Mouse (Mus musculus) cortical plate, adult 2 months (tissue): ENCODE measurements around the gene Cdh23. TPM values are rescaled to one million over a fixed set of nuclear protein-coding genes. Genes with fewer than 3 reads are reported as not detected.
"Not testable (repeated sequence)": the region's sequence is repeated elsewhere in the genome, so short reads cannot be mapped to it uniquely, and the experiment has no call there.

ENCODE experiments used
- H3K27ac ChIP-seq: fragments of 200-500 bp; 2 replicates; pipeline ENCODE4 v1.5.1; 2012; ENCODE audit warnings: low read length, control low read depth, inconsistent platforms; ENCODE audit not compliant: insufficient read depth
- H3K4me1 ChIP-seq: fragments of 200-500 bp; 2 replicates; pipeline ENCODE4 v1.6.1; 2011; ENCODE audit warnings: low read length; ENCODE audit not compliant: control insufficient read depth, insufficient read depth
- H3K4me3 ChIP-seq: fragments of 200-500 bp; 2 replicates; pipeline ENCODE4 v1.5.1; 2011; ENCODE audit warnings: mild to moderate bottlenecking, low read length, control low read depth; ENCODE audit not compliant: insufficient read depth
- CTCF ChIP-seq: fragments of 200-500 bp; IDR thresholded peaks from 2 replicates; pipeline ENCODE4 v1.5.1; 2011; ENCODE audit warnings: mild to moderate bottlenecking, control low read depth, low read length; ENCODE audit not compliant: insufficient read depth; ENCODE audit errors: extremely low read depth
- POLR2A ChIP-seq: fragments of 200-500 bp; IDR thresholded peaks from 2 replicates; pipeline ENCODE4 v1.6.1; 2011; ENCODE audit warnings: mild to moderate bottlenecking, low read length, control low read depth; ENCODE audit not compliant: insufficient read depth; ENCODE audit errors: extremely low read depth
- polyA plus RNA-seq: library from polyadenylated mRNA; depleted of rRNA; stranded (reverse); fragments of >200 nt; gene quantifications from 2 replicates; pipeline ENCODE4 v1.2.3, GENCODE M21; 2012; rRNA removed

Gene Cdh23
- polyA plus RNA-seq = 0.46 and 1.2 TPM in 2 replicates

DNA sequence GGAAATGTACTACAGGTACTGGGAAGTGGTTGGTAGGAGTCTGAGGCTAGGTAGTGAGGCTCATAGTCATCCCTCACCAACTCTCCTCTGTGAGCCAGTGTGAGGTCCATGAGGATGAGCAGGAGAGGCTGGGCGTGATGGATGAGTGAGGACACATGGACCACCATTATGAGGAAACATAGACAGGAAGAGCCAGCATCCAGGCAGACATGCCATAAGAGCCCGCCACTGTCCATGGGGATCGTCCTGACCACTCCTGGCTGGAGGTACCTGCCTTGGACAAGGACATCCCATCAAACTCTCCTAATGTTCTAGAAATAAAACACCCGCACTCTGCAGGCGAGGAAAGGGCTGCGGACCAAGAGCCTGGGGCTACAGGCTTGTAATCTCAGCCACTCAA is at the start of gene Cdh23:
Gene Cdh23 (minus strand): TSS at position 101 of the 400 bp plus-strand sequence.
- TF ChIP-seq POLR2A = no peak
- no peak for TF ChIP-seq CTCF
- Histone ChIP-seq H3K4me3 (no peak within 1 kb of the TSS), H3K27ac (no peak within 1 kb of the TSS), H3K4me1 (no peaks in the 10 kb centered on the region)

DNA sequence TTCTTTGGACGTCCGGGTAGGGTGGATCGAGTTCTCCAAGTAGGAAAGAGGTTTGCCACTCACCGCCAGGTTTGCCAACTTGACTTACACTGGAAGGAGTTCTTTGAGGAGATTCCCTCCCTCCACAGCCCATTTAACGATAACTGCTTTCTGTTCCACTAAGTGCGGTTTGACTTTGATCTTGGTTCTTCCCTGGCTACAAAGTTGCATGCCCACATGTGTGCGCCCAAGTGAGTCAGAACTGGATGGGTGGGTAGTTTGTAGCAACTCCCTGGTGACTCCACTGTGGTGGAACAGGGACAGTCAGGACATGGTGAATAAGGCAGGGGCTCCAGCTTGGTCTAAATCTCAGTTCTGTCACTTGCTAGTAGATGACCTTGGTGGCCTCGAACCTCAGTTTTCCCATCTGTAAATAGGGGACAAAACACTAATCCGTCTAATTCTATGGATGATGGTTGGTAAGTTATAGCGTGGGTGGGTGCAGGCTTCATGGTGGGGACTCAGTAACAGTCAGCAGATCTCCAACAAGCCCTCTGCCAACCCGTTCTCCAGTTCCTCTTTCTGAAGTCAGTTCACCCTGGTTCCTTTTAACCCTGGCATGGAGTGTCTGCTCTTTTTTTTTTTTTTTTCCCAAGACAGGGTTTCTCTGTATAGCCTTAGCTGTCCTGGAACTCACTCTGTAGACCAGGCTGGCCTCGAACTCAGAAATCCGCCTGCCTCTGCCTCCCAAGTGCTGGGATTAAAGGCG is 48.4 kb upstream of the Cdh23 start:
- H3K4me3 ChIP-seq = no peak overlapping the region
- no peak overlapping the region for H3K27ac ChIP-seq
- H3K4me1 ChIP-seq = no peaks in the 10 kb centered on the region
- TF ChIP-seq POLR2A (no peak), CTCF (no peak)

DNA sequence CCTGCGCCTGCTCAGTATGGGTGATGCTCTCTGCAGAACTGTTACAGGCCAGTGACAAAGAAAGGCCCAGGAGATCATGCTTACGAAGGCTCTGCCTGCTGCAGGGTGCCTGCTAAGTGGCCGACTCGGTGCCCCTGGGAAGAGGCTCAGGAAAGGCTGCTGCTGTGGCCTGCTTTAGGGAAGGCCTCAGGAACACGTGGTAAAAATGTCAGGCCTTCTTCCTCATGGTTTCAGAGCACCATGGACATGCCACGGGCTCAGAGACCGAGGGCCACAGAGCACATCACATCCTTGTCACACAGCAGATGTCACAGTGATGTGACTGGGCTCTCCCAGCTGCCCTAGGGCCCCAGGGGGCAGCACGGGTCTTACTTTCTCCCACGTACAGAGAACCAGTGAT is 47.4 kb upstream of the Cdh23 start:
- Histone ChIP-seq H3K4me3 (no peak overlapping the region), H3K4me1 (no peaks in the 10 kb centered on the region), H3K27ac (no peak overlapping the region)
- TF ChIP-seq POLR2A = no peak
- no peak for TF ChIP-seq CTCF

DNA sequence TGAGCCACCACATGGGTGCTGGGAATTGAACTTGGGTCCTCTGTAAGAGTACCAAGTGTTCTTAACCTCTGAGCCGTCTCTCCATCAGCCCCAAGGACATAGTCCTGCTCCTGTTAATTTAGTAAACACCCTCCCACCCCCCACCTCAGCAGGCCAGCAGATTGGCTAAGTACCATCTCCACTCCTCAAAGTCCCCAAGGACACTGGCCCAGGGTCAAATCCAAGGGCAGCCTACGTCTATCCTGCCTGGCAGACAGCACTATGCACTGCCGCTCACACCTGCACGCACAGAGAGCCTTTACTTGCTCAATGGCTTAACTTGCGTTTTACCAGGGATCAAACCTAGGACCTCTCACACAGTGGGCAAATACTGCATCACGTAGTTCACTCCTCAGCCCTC is 46.7 kb upstream of the Cdh23 start:
- Histone ChIP-seq H3K4me1 (no peaks in the 10 kb centered on the region), H3K27ac (no peak overlapping the region), H3K4me3 (no peak overlapping the region)
- TF ChIP-seq CTCF (no peak), POLR2A (no peak)

DNA sequence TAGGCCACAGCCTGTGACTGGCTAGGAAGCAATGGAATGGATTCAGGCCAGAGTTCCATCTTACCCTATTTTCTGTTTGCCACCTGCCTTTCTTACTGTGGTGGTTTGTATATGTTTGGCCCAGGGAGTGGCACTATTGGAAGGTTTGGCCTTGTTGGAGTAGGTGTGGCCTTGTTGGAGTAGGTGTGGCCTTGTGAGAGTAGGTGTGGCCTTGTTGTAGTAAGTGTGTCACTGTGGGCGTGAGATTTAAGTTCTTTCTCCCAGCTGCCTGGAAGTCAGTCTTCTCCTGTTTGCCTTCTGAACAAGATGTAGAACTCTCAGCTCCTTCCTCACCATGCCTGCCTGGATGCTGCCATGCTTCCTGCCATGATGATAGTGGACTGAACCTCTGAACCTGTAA is 46.0 kb upstream of the Cdh23 start:
- not testable (repeated sequence) for H3K4me3 ChIP-seq, H3K4me1 ChIP-seq, H3K27ac ChIP-seq

DNA sequence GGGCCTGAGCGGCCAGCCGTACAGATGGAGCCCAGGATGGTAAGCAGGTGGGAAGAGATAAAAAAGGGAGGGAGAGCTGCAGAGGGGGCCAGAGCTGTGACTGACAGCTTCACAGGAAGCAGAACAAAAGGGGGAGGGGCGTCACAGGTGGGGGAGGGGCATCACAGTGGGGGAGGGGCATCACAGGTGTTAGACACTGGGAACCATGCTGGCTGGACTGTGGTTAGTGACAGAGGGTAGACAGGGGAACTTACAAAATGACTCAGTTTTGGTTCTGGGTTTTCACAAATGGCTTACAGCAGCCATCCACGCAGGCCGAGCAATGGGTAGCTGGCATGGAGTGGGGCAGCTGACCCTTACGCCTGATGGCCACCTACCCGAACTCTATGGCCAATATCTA is 45.1 kb upstream of the Cdh23 start:
- TF ChIP-seq CTCF (no peak), POLR2A (no peak)
- Histone ChIP-seq H3K4me3 (no peak overlapping the region), H3K27ac (no peak overlapping the region), H3K4me1 (no peaks in the 10 kb centered on the region)

DNA sequence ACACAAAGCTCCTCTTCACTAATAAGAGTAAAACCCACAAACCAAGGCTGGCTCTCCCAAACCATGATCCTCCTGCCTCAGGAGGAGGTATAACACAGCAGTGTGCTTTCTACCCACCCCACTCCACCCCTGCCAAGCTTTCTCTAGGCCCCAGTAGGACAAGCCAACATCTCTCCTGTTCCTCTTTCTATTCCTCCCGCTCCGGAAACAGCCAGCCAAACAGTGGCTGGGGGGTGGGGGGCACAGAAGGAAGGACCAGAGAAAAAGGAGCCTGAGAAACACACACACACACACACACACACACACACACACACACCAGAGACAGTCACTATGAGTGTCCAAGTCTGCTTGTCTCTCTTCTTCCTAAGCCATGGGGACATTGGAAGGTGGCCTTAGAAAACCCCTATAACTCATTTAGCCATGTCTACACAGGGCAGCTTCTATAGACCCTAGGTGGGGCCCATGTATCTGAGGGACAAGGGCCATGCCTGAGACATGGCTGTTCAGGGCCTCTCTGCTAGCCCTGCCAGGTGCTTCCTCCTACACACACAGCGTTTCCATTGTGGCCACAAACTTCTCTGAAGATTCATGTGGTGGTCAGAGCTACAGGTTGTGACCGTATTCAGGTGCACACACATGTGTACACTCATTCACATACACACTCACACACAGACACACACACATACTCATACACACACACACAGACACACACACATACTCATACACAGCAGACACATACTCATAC is 43.5 kb upstream of the Cdh23 start:
- TF ChIP-seq CTCF = no peak
- TF ChIP-seq POLR2A = no peak
- H3K4me1 ChIP-seq = no peaks in the 10 kb centered on the region
- H3K27ac ChIP-seq = no peak overlapping the region
- no peak overlapping the region for H3K4me3 ChIP-seq

DNA sequence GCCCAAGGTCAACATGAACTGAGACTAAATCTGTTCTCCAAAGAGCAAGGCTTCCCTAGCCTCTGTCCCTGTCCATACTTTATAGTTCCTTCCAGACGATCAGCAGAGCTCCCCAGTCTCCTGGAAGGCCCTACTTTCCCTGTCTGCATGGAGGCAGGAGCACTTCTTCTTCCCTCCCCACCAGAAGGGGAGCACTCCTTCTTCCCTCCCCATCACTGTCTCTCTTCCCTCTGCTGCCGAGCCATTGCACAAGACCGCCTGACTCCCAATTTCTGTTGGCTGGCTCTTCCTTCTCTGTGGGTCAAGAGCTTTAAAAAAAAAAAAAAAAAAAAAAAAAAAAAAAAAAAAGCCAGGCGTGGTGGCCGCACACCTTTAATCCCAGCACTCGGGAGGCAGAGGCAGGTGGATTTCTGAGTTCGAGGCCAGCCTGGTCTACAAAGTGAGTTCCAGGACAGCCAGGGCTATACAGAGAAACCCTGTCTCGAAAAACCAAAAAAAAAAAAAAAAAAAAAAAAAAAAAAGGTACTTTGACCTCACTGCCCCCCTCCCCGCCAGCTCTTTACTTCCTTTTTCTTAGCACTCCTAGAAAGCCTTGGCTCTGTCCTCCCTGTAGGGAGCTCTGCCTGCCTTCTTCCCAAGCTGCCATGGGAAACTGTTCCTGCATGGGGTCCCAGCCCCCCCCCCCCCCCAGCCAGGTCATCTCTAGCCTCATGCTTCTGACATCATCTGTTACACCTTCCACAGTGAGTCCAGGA is 41.8 kb upstream of the Cdh23 start:
- Histone ChIP-seq H3K4me1 (no peaks in the 10 kb centered on the region), H3K4me3 (no peak overlapping the region), H3K27ac (no peak overlapping the region)
- TF ChIP-seq CTCF (no peak), POLR2A (no peak)

DNA sequence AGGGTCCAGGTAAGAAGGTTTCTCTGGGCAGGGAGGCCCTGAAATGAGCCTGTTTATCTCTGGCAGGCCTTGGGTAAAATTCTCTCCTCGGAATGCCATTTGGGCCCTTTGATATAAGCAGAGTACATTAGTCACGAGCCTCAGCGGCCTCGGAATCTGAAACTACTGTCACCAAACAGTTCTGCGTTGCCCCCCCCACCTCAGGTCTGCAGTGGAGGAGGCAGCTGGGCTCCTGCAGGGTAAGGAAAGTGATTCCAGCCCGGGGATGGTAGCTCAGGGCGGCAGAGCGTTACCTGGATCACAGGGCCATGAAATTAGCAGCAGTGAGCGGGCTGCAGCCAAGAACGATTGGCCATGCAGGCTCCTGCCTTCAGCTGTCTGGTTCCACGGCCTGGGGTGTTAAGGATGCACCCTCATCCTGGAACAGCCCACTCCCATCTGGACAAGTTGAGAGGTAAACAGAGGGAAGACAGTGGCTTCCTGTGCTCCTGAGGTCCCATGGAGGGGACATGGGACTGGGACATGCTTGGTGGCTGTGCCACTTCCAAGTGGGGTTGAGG is 41.0 kb upstream of the Cdh23 start:
- no peaks in the 10 kb centered on the region; the same call in 1 of the 2 replicates for H3K4me1 ChIP-seq
- H3K4me3 ChIP-seq = no peak overlapping the region
- no peak for TF ChIP-seq POLR2A
- no peak for TF ChIP-seq CTCF
- no peak overlapping the region for H3K27ac ChIP-seq
